Mouse (Mus musculus): ENCODE data around the gene Btg2. TPM values are rescaled to one million over a fixed set of nuclear protein-coding genes. Genes with fewer than 3 reads are reported as not detected.
A peak's percentile ranks its signal among the peaks of the same experiment; 100 is the strongest.

The Btg2 gene
- polyA plus RNA-seq, 1 experiment from 2014 or later: 82.6 TPM

DNA sequence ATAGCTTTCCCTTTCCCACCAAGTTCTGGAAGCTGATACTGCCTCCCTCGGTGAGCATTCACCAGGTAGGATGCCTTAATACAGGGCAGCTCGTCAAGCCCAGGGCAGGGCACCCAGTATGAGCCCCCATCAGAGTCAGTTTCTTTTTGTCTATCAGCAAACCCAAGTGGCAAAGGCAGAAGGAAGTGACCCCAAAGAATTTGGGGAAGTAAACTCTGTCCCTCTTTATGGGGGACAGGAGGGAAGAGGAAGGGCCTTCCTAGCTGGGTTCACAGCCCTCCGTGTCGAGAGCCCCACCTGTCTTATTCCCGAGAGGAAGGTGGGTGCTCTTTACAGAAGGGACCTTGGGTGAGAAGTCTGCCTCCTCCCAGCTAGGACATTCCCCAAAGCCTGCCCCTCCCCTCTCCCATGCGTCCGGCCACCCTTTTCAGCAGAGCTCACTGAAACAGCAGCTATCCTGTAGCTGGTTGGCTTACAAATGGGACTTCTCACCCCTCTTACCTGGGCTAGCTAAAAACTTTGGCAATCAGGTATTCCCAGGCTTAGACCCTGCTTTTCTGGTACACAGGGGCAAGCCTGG, 16.2 kb upstream of the Btg2 start:
- H3K4me2 ChIP-seq (ENCODE audit: low read length): no peak overlapping the region
- ATAC-seq: no peak
- H3K36me3 ChIP-seq (ENCODE audit: control insufficient read depth, insufficient read depth, low read length): no peaks in the 10 kb centered on the region
- no peak overlapping the region for H3K4me3 ChIP-seq (ENCODE audit: low read depth, low read length)
- DNase-seq (ENCODE audit: low spot score): no peak
- H3K27ac ChIP-seq (ENCODE audit: low read depth, low read length): peak overlapping the region; percentile 93
- WGBS: 51% methylated on average over 7 of the region's 7 CpGs
- no peaks in the 10 kb centered on the region for H3K9me3 ChIP-seq (replicated peaks; ENCODE audit: control insufficient read depth, low read length)
- H3K9ac ChIP-seq (ENCODE audit: low read length): no peak overlapping the region
- H3K27me3 ChIP-seq (replicated peaks; ENCODE audit: control insufficient read depth, insufficient read depth, low read length): no peaks in the 10 kb centered on the region
- H3K4me1 ChIP-seq (ENCODE audit: control insufficient read depth, insufficient read depth, low read length): peaks cover 63% of the 10 kb centered on the region

DNA sequence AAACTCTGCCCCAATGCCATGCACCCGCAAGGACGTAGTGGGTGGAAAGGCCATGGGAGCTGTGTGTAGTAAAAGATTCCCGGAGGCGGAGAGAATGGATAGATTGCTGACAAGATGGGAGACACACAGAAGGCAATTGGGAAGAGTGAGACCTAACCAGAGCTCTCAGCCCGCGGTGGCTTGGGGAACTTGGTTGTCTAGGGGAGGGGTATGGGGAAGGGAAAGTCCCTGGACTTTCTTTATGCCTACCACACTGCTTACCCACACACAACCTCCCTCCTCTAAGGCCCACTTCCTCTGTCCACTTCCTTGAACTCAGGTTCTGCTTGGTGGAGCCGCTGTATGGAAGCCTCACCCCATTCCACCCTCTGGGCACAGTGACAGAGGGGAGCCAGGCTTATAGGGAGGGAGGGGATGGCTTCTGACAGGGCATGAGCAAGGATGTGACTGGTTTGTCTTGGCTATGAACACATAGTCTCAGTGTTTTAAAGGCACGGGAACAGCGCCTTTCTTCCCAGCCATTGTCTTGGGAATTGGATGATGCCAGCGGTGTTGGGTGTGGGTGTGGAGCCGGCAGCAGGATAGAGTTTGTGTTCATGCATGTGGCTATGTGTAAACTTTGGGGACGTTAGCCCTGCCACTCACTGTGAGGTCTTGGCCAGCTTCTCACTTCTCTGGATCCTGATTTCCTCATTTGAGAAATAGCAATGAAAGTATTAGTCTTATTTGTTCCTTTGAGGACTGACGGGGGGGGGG, 15.0 kb upstream of the Btg2 start:
- no peaks in the 10 kb centered on the region for H3K36me3 ChIP-seq (ENCODE audit: control insufficient read depth, insufficient read depth, low read length)
- peak overlapping the region; percentile 70; the same call in 1 of the 2 replicates for H3K27ac ChIP-seq (ENCODE audit: low read depth, low read length)
- no peak overlapping the region for H3K9ac ChIP-seq (ENCODE audit: low read length)

DNA sequence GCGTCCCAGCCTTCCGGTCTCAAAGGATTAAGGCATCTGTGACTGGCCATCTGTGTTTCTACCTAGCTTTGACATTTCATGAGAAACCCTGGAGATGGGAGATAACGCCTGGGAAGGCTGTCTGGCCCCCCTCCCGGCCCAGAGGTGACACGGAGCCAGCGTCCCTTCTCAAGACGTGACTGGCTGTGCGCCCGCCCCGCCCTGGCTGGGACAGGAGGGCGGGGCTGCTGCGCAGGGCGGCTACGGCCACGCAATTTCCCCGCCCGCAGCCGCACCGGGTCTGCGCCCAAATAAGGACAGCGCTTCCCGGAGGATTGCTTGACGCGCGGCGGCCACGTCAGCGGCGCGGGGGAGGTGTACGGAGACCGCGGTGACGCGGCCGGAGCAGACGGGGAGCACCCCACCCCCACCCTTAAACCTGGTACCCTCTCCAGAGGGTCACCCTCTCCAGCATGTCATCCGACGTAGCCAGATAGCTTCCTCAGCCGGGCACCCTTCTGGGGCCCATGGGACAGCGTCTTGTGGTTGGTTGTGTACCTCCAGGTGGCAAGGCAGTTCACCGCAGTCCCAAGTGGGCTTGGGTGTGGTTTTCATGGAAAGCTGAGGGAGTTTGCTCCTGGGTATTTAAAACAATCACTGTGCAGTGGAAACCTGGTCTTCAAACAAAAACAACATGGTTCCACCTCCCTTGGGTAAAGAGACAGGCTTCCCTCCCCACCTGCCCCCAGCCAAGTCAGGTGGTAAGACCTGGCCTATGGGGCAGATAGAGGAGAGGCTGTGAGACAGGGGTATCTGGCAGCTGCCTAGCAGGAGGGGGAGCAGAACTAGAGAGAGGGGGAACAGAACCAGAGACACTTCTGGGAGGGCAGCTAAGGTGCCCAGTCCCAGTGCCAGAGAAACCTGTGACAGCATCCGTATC, 14.2 kb upstream of the Btg2 start:
- WGBS: 3% methylated on average over 43 of the region's 43 CpGs
- Histone ChIP-seq H3K4me1 (ENCODE audit: control insufficient read depth, insufficient read depth, low read length) (peaks cover 53% of the 10 kb centered on the region), H3K9me3 (replicated peaks; ENCODE audit: control insufficient read depth, low read length) (no peaks in the 10 kb centered on the region), H3K27me3 (replicated peaks; ENCODE audit: control insufficient read depth, insufficient read depth, low read length) (no peaks in the 10 kb centered on the region), H3K4me2 (ENCODE audit: low read length) (peak overlapping the region; percentile 74), H3K27ac (ENCODE audit: low read depth, low read length) (peak overlapping the region; percentile 70), H3K9ac (ENCODE audit: low read length) (peak overlapping the region; percentile 65), H3K36me3 (ENCODE audit: control insufficient read depth, insufficient read depth, low read length) (no peaks in the 10 kb centered on the region), H3K4me3 (ENCODE audit: low read depth, low read length) (peak overlapping the region; percentile 34)
- peak; percentile 86 for DNase-seq (ENCODE audit: low spot score)
- peak; percentile 61 for ATAC-seq

More for the DNA sequence above, 15.0 kb upstream of the Btg2 start:
- Histone ChIP-seq H3K4me3 (ENCODE audit: low read depth, low read length) (no peak overlapping the region), H3K9me3 (replicated peaks; ENCODE audit: control insufficient read depth, low read length) (no peaks in the 10 kb centered on the region), H3K4me2 (ENCODE audit: low read length) (peak overlapping the region; percentile 74; the same call in 1 of the 2 replicates), H3K27me3 (replicated peaks; ENCODE audit: control insufficient read depth, insufficient read depth, low read length) (no peaks in the 10 kb centered on the region), H3K4me1 (ENCODE audit: control insufficient read depth, insufficient read depth, low read length) (peaks cover 56% of the 10 kb centered on the region)
- DNase-seq (ENCODE audit: low spot score) (no peak), ATAC-seq (no peak)
- 61% methylated on average over 13 of the region's 13 CpGs for whole genome bisulfite sequencing

DNA sequence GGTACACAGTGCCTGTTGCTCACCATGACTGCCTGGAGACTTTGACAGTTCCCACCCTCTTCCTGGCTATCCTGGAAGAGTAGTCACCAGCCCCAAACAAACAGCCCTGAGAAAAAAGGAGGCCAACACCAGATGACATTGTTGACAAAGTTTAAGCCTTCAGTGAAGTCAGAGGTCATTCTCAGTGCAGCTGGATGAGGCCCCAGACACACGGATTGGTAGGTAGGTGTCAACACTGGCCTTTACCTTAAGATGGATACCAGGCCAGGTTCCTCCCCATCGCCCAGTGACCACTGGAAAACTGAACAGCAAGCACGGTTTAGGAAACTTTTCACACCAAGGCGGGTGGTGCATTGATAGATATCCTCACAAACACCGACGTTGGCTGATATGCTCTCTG, 13.4 kb upstream of the Btg2 start:
- H3K4me1 ChIP-seq (ENCODE audit: control insufficient read depth, insufficient read depth, low read length): peaks cover 48% of the 10 kb centered on the region
- peak overlapping the region; percentile 34; the same call in 1 of the 2 replicates for H3K4me3 ChIP-seq (ENCODE audit: low read depth, low read length)
- peak overlapping the region; percentile 70 for H3K27ac ChIP-seq (ENCODE audit: low read depth, low read length)
- ATAC-seq: no peak
- no peaks in the 10 kb centered on the region for H3K9me3 ChIP-seq (replicated peaks; ENCODE audit: control insufficient read depth, low read length)
- H3K27me3 ChIP-seq (replicated peaks; ENCODE audit: control insufficient read depth, insufficient read depth, low read length): no peaks in the 10 kb centered on the region
- H3K36me3 ChIP-seq (ENCODE audit: control insufficient read depth, insufficient read depth, low read length): no peaks in the 10 kb centered on the region
- peak overlapping the region; percentile 65; the same call in 1 of the 2 replicates for H3K9ac ChIP-seq (ENCODE audit: low read length)
- no peak for DNase-seq (ENCODE audit: low spot score)
- WGBS: 32% methylated on average over 6 of the region's 6 CpGs
- peak overlapping the region; percentile 74 for H3K4me2 ChIP-seq (ENCODE audit: low read length)

DNA sequence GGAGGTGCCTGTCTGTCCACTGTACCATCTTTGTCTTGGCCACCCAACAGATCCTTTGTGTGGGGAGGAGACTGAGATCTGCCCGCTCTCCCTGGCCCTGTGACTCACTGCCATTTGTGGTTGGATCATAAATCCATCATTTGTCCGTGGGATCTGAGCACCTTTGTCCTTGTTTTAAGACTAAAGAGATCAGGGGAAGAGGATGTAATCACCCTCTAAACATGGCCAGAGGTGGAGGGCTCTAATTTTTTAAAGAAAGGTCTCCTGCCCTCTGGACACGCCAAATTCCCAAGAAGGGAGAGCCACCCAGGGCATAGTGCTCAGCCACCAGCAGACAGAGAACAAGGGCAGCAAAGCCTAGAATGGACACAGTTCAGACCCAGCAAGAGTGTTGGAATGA, 12.9 kb upstream of the Btg2 start:
- Histone ChIP-seq H3K36me3 (ENCODE audit: control insufficient read depth, insufficient read depth, low read length) (no peaks in the 10 kb centered on the region), H3K4me2 (ENCODE audit: low read length) (no peak overlapping the region), H3K4me3 (ENCODE audit: low read depth, low read length) (no peak overlapping the region), H3K4me1 (ENCODE audit: control insufficient read depth, insufficient read depth, low read length) (peaks cover 43% of the 10 kb centered on the region), H3K27me3 (replicated peaks; ENCODE audit: control insufficient read depth, insufficient read depth, low read length) (no peaks in the 10 kb centered on the region), H3K9ac (ENCODE audit: low read length) (no peak overlapping the region), H3K9me3 (replicated peaks; ENCODE audit: control insufficient read depth, low read length) (no peaks in the 10 kb centered on the region), H3K27ac (ENCODE audit: low read depth, low read length) (no peak overlapping the region)
- DNase-seq (ENCODE audit: low spot score): no peak
- 89% methylated on average over 3 of the region's 3 CpGs for WGBS
- ATAC-seq: no peak

DNA sequence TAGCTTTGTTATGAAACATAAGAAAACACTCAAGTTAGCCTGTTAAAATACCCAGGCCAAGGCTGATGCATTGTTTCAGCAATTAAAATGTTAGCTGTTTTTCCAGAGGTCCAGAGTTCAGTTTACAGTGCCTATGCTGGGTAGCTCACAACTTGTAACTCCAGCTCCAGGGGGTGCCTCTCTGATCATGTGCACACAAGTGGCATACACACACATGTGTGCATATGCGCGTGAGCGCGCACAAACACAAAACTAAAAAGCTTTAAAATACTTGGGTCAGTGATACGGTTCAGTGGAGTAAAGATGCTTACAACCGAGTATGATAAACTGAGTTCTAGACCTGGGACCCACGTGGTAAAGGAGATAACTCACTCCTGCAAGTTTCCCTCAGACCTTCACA, 10.2 kb upstream of the Btg2 start:
- H3K4me2 ChIP-seq (ENCODE audit: low read length): no peak overlapping the region
- WGBS: 87% methylated on average over 7 of the region's 7 CpGs
- H3K27ac ChIP-seq (ENCODE audit: low read depth, low read length): no peak overlapping the region
- H3K4me1 ChIP-seq (ENCODE audit: control insufficient read depth, insufficient read depth, low read length): peaks cover 28% of the 10 kb centered on the region
- H3K36me3 ChIP-seq (ENCODE audit: control insufficient read depth, insufficient read depth, low read length): no peaks in the 10 kb centered on the region
- no peak overlapping the region for H3K9ac ChIP-seq (ENCODE audit: low read length)
- H3K4me3 ChIP-seq (ENCODE audit: low read depth, low read length): no peak overlapping the region
- H3K27me3 ChIP-seq (replicated peaks; ENCODE audit: control insufficient read depth, insufficient read depth, low read length): no peaks in the 10 kb centered on the region
- no peak for DNase-seq (ENCODE audit: low spot score)
- H3K9me3 ChIP-seq (replicated peaks; ENCODE audit: control insufficient read depth, low read length): no peaks in the 10 kb centered on the region
- ATAC-seq: no peak

DNA sequence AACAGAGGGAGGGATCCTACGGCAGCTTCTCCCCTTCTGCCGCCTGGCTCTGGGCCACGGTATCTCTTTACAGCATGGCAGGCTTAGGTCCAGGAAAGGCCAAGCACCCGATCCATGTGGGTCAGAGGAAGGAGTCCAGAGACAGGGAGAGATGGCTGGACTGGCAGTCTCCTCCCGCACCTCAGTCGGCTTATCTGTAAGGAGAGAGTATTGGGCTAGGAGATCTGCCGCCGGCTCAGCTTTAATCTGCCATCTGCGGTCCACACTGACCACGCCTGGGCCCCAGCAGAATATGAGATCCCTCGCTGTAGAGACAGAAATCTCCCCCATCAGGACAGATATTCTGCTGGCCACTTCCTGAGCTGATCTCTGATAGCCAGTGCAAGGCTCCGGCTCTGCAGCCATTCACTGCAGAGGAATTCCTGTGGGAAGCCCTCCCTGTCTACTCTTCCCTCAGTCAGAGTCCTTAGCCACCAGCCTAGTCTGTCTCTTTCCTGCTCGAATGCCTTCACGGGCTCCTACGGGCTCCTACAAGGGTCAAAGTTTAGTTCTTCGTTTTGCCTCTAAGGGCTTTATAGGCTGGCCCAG, 8.0 kb upstream of the Btg2 start:
- 57% methylated on average over 16 of the region's 16 CpGs for WGBS
- Histone ChIP-seq H3K4me2 (ENCODE audit: low read length) (no peak overlapping the region), H3K9me3 (replicated peaks; ENCODE audit: control insufficient read depth, low read length) (no peaks in the 10 kb centered on the region), H3K36me3 (ENCODE audit: control insufficient read depth, insufficient read depth, low read length) (no peaks in the 10 kb centered on the region), H3K4me1 (ENCODE audit: control insufficient read depth, insufficient read depth, low read length) (peaks cover 10% of the 10 kb centered on the region; the same call in 1 of the 2 replicates), H3K27me3 (replicated peaks; ENCODE audit: control insufficient read depth, insufficient read depth, low read length) (no peaks in the 10 kb centered on the region), H3K27ac (ENCODE audit: low read depth, low read length) (0 out of 2 replicates have a peak overlapping the region, but pooled peaks have one; percentile 30), H3K9ac (ENCODE audit: low read length) (peak overlapping the region; percentile 21; the same call in 1 of the 2 replicates), H3K4me3 (ENCODE audit: low read depth, low read length) (no peak overlapping the region)
- ATAC-seq (no peak), DNase-seq (ENCODE audit: low spot score) (no peak)

DNA sequence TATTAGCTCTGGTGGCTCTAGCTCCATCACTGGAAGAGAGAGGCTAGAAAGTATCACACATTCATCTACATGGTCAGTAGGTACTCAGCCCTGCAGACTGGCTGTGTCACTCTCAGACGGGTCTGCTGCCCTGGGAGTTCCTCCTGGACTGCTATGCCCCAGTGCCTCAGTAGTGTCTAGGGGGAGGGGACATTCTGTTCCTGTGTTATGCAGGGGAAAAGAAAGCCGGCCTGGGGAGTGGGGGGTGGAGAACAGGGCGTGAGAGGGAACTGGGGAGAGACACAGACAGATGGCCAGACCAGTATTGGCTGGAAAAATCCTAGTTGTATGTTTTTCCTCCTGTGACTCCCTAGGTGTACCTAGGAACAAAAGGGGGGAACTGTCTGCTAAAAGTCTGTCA, 7.1 kb upstream of the Btg2 start:
- 9% methylated on average over 3 of the region's 3 CpGs for WGBS
- DNase-seq (ENCODE audit: low spot score) (no peak), ATAC-seq (peak; percentile 47; the same call in 1 of the 2 replicates)
- H3K9me3 ChIP-seq (replicated peaks; ENCODE audit: control insufficient read depth, low read length): no peaks in the 10 kb centered on the region
- no peak overlapping the region for H3K9ac ChIP-seq (ENCODE audit: low read length)
- no peaks in the 10 kb centered on the region for H3K27me3 ChIP-seq (replicated peaks; ENCODE audit: control insufficient read depth, insufficient read depth, low read length)
- no peaks in the 10 kb centered on the region for H3K36me3 ChIP-seq (ENCODE audit: control insufficient read depth, insufficient read depth, low read length)
- H3K27ac ChIP-seq (ENCODE audit: low read depth, low read length): no peak overlapping the region; the same call in 1 of the 2 replicates
- no peak overlapping the region for H3K4me2 ChIP-seq (ENCODE audit: low read length)
- no peak overlapping the region for H3K4me3 ChIP-seq (ENCODE audit: low read depth, low read length)
- peaks cover 10% of the 10 kb centered on the region; the same call in 1 of the 2 replicates for H3K4me1 ChIP-seq (ENCODE audit: control insufficient read depth, insufficient read depth, low read length)

Measured in forebrain, embryonic 14.5 days (tissue).